Mouse (Mus musculus) gastrocnemius, postnatal 25 days (tissue): ENCODE results near the gene Fdps. TPM values are rescaled to one million over a fixed set of nuclear protein-coding genes. Genes with fewer than 3 reads are reported as not detected.
"Not testable (repeated sequence)": the region's sequence is repeated elsewhere in the genome, so short reads cannot be mapped to it uniquely, and the experiment has no call there.

Experiments used
- DNase-seq: peaks from one replicate; pipeline ENCODE4 v3.0.0; 2022
- total RNA-seq, 2 experiments: library from RNA; stranded (reverse); gene quantifications; 1 replicate in 1 of 2; 2 replicates in 1 of 2; pipeline ENCODE4 v1.2.3; 2021

Gene Fdps
- total RNA-seq, 2 experiments from 2014 or later: 26.0 to 27.8 TPM

DNA sequence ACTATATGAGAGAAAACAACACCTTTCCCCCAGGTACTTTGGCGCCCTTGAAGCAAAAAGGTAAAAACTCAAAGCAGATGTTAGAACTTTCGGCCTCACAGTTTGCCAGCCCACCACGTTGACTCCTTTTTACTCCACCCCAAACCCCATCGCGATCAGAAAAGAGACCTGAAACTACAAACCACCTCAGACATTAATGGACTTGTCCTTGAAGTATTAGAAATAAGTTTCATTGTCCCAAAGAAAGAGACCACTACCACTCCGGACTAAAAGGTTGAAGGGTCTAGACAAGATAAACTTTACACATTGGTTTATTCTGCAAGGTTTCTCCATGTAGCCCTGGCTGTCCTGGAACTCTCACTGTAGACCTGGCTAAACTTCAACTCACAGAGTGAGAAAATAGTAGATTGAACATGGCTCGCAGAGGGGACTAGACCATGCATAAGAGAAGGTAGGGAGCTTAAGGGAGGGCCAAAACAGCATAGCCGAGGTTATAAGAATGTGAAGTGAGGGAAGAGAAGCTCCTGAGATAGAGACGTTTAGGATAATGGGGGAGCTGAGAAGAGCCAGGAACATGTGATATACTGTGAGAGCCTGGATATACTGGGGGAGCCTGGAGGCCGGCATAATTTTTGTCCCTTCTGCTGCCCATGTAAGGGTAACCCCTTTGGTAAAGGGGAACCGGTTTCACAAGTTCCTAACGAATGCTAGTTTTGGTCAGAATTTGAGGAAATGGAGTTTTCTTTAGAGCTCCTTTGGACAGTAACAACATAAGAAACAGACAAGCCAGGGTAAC, 934 bp upstream of the Fdps start:
- no peak for DNase-seq

- DNase-seq: no peak
These were observed 324 bp downstream of the Fdps start for GRCm38 (mm10) chr3:89101459-89101811.

DNA sequence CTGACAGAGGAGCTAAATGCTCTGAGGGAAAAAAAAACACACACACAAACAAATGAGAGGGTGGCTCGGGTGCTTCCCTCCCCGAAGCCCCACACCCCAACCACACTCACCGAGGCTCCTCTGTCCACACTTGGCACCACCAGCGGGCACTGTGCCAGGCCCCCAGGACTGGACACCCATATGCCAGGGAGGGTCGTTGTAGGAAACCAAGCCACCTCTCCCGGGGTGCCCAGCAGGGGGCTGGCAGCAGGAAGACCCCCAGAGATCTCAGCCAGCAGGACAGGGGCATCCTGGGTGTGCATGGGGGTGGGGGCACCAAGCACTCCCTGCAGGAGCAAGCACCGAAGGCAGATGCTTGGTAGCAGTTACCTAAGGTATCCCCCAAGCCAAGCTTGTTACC, 948 bp downstream of the Fdps start, which contains the start of gene Gm43738:
Gene Gm43738 (minus strand): TSS at position 289 of the 400 bp plus-strand sequence.
- DNase-seq: no peak

GRCm38 (mm10) chr3:89094021-89094420, 7.7 kb downstream of the Fdps start:
- DNase-seq: no peak

- DNase-seq: peak; percentile 83
These were observed 8.6 kb downstream of the Fdps start, which contains the start of gene Rusc1 for GRCm38 (mm10) chr3:89093175-89093574. Rusc1 (minus strand) TSS chr3:89093311.

DNA sequence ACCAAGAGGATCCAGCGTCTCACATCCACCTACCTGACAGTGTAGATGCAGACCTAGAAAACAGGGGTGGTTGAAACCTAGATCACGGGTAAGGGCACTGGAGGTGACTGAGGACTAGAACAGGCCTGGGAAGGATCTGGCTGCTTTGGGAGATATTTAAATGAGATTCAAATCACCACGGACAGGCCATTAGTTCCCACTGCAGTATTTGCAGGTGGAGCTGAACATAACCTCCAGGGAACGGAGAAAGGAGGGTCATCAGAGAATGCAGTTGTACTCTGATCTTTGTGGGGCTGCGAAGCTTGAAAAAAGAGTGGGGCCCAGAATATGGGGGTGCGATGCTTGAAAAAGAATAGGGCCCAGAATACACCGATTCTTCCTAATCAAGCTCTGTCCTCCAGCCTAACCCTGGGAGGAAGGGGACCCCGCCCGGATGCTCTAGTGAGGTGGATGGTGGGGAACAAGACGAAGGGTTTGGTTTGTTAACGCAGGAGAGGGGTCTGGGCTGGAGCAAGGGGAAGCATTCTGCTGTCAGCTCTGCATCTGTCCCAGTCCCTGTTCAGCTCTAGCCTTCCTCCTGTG, 9.2 kb downstream of the Fdps start:
- no peak for DNase-seq

DNA sequence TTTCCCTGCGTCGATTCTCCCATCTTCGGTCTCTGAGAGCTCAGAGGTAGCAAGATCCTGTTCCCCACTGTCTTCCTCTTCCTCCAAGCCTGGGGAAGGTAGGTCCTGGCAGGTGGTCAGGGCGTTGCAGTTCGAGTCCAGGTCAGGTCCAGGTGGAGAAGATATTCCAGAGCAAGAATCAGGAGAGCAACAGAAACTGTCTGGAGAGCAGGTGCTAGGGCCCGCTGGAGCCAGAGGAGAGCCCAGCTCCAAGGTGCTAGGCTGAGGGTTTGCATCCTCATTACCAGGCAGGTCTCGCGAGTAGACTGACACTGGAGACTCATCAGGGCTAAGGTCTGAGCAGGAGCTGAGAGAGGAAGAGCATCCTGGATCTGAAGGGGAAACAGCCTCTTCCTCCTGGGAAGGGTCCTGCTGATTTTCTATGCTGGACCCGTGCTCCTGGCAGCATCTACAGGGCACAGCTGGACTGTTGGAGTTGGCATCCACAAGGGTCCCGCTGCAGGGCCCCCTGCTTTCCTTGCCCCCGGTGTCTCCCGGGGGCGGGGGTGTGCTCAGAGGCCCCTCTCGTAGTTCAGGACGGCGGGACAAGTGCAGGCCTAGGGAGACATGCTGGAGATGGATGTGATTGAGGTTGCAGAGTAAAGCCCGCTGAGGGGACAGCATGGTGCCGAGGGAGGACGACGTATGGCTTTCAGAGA, 9.8 kb downstream of the Fdps start:
- no peak for DNase-seq

- DNase-seq: peak; percentile 91
These were observed 10.8 kb downstream of the Fdps start for GRCm38 (mm10) chr3:89090694-89091655.

- peak; percentile 86 for DNase-seq
These were observed 11.7 kb downstream of the Fdps start for GRCm38 (mm10) chr3:89089882-89090591.

DNA sequence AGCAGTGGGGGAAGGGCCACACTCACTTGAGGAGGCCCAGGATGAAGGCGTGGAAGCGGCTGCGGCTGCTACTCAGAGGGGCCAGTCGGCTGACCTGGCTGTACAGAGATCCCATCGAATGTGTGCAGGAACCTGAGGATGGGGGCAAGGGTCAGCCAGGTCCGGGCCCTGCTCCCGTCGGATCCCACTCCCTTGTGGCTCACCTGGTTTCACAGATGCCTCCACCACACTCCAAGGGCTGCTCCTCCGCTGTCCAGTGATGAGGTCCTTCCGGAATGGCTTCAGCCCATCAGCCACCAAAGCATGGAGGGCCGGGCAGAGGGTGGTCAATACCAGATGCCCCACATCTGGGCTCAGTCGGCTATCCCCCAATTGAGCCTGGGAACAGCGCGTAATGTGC, 12.8 kb downstream of the Fdps start:
- no peak for DNase-seq

GRCm38 (mm10) chr3:89087338-89088110, 14.2 kb downstream of the Fdps start:
- no peak for DNase-seq

GRCm38 (mm10) chr3:89084654-89085190, 17.0 kb downstream of the Fdps start:
- DNase-seq: no peak

GRCm38 (mm10) chr3:89084133-89084532, 17.6 kb downstream of the Fdps start:
- DNase-seq: no peak

GRCm38 (mm10) chr3:89082287-89082686, 19.5 kb downstream of the Fdps start:
- DNase-seq: not testable (repeated sequence)

GRCm38 (mm10) chr3:89077383-89077782, 24.4 kb downstream of the Fdps start:
- no peak for DNase-seq

GRCm38 (mm10) chr3:89067265-89067664, 34.5 kb downstream of the Fdps start:
- DNase-seq: no peak

GRCm38 (mm10) chr3:89061696-89062095, 40.1 kb downstream of the Fdps start:
- DNase-seq: no peak

DNA sequence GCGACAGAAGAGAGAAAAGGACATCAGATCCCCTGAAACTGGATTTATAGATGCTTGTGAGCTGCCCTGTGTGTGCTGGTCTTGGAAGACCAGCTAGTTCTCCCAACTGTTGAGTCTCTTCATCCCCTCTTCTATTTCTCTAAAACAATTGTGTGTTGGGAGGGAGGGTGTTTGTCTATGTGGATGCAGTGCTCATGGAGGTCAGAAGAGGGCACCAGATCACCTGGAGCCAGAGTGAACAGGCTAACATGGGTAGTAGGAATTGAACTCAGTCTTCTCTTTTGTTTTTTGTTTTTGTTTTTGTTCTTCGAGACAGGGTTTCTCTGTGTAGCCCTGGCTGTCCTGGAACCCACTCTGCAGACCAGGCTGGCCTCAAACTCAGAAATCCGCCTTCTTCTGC, 43.0 kb downstream of the Fdps start:
- no peak for DNase-seq

GRCm38 (mm10) chr3:89058361-89058760, 43.4 kb downstream of the Fdps start:
- no peak for DNase-seq
